Mouse (Mus musculus): ENCODE data around the gene Pabpc4. TPM values are rescaled to one million over a fixed set of nuclear protein-coding genes. Genes with fewer than 3 reads are reported as not detected.
A peak's percentile ranks its signal among the peaks of the same experiment; 100 is the strongest.
"Not testable (repeated sequence)": the region's sequence is repeated elsewhere in the genome, so short reads cannot be mapped to it uniquely, and the experiment has no call there.

Pabpc4 gene
- total and polyA plus RNA-seq, 3 experiments = 206 to 444 (median 318) TPM

- Histone ChIP-seq H3K36me3 (replicated peaks in 1 of 2; ENCODE audit: control insufficient read depth in 1 of 2, insufficient read depth in 1 of 2, low read length in 1 of 2) (peaks cover 0 to 2% of the 10 kb centered on the region in 2 experiments), H3K4me3 (replicated peaks in 1 of 3; ENCODE audit: low read depth in 2 of 3, low read length in 2 of 3, poor library complexity in 1 of 3) (no peak overlapping the region), H3K9ac (ENCODE audit: insufficient read depth, low read depth) (no peak overlapping the region), H3K4me1 (ENCODE audit: control insufficient read depth in 1 of 2, insufficient read depth in 2 of 2) (peaks cover 0 to 7% of the 10 kb centered on the region in 2 experiments; a peak in 2 of 4 replicates), H3K9me3 (replicated peaks; ENCODE audit: low read length) (peaks cover 8% of the 10 kb centered on the region), H3K27ac (ENCODE audit: insufficient read depth, low read depth) (no peak overlapping the region), H3K79me2 (replicated peaks; ENCODE audit: control insufficient read depth, extremely low read depth, insufficient read depth, poor library complexity, severe bottlenecking) (no peaks in the 10 kb centered on the region), H3K4me2 (ENCODE audit: insufficient read depth, low read depth, poor library complexity, severe bottlenecking) (no peak overlapping the region), H3K27me3 (replicated peaks) (no peaks in the 10 kb centered on the region)
- TF ChIP-seq ZC3H11A (IDR thresholded peaks at IDR 0.05; ENCODE audit: low read depth, low read length) = no peak
- TF ChIP-seq CTCF (conservative IDR thresholded peaks at IDR 0.05 in 1 of 2, IDR thresholded peaks at IDR 0.05 in 1 of 2; ENCODE audit: low read depth in 2 of 2, low read length in 2 of 2) = no peak
- TF ChIP-seq PAX5 (IDR thresholded peaks at IDR 0.05; ENCODE audit: low read length) = no peak
- no peak for TF ChIP-seq UBTF (IDR thresholded peaks at IDR 0.05; ENCODE audit: low read depth, low read length)
- no peak for TF ChIP-seq MYC (IDR thresholded peaks at IDR 0.05; ENCODE audit: low read depth, low read length)
- no peak for TF ChIP-seq JUND (conservative IDR thresholded peaks at IDR 0.05; ENCODE audit: low read depth, low read length)
- TF ChIP-seq NELFE (IDR thresholded peaks at IDR 0.05; ENCODE audit: low read depth, low read length) = no peak
- TF ChIP-seq USF1 (IDR thresholded peaks at IDR 0.05; ENCODE audit: low read depth, low read length) = no peak
- TF ChIP-seq GABPA (IDR thresholded peaks at IDR 0.05; ENCODE audit: insufficient replicate concordance, low read depth, low read length) = no peak
- no peak for TF ChIP-seq EP300 (IDR thresholded peaks at IDR 0.05; ENCODE audit: low read length)
- TF ChIP-seq ZKSCAN1 (IDR thresholded peaks at IDR 0.05; ENCODE audit: borderline replicate concordance, low read depth, low read length) = no peak
- TF ChIP-seq MXI1 (IDR thresholded peaks at IDR 0.05; ENCODE audit: low read depth, low read length) = no peak
- TF ChIP-seq E2F4 (IDR thresholded peaks at IDR 0.05; ENCODE audit: insufficient replicate concordance, low read depth, low read length) = no peak
- no peak for TF ChIP-seq ETS1 (conservative IDR thresholded peaks at IDR 0.05; ENCODE audit: low read depth, low read length)
- TF ChIP-seq POLR2A (IDR thresholded peaks at IDR 0.05; ENCODE audit: low read depth, low read length) = no peak
- DNase-seq (ENCODE audit: extremely low read depth) = no peak
- in situ Hi-C loops (cut with MboI; ENCODE audit: low pct_ligation_motif_present, low pct_unique_long_range_greater_than_20kb, low sequenced_read_pairs) = no loop called here
- dilution Hi-C loops (cut with MboI; ENCODE audit: extremely low pct_ligation_motif_present, extremely low pct_unique_long_range_greater_than_20kb, low sequenced_read_pairs) = no loop called here
Measured at GRCm38 (mm10) chr4:123331326-123331725, 69.2 kb downstream of the Pabpc4 start.

DNA sequence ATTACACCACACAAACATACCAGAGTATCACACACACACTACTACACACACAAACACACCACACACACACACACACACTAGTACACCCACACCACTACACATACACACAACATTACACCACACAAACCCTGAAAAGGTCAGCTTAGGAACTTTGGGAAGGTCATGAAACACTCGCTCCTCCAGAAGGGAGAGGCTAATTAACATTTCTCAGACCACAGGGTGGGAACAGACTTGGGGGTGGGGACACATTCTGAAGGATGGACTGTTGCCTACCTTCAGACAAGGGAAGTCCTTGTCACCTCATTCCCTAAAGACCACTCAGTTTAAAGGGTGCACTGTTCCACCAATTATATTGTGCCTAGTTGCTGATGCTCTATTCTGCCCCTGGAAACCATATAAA is 69.8 kb downstream of the Pabpc4 start:
- dilution Hi-C loops (cut with MboI; ENCODE audit: extremely low pct_ligation_motif_present, extremely low pct_unique_long_range_greater_than_20kb, low sequenced_read_pairs); H3K27ac ChIP-seq (ENCODE audit: insufficient read depth, low read depth); H3K9ac ChIP-seq (ENCODE audit: insufficient read depth, low read depth); H3K4me2 ChIP-seq (ENCODE audit: insufficient read depth, low read depth, poor library complexity, severe bottlenecking); in situ Hi-C loops (cut with MboI; ENCODE audit: low pct_ligation_motif_present, low pct_unique_long_range_greater_than_20kb, low sequenced_read_pairs); DNase-seq (ENCODE audit: extremely low read depth); H3K79me2 ChIP-seq (replicated peaks; ENCODE audit: control insufficient read depth, extremely low read depth, insufficient read depth, poor library complexity, severe bottlenecking); H3K4me3 ChIP-seq (replicated peaks in 1 of 3; ENCODE audit: low read depth in 2 of 3, low read length in 2 of 3, poor library complexity in 1 of 3); H3K4me1 ChIP-seq (ENCODE audit: control insufficient read depth in 1 of 2, insufficient read depth in 2 of 2); H3K27me3 ChIP-seq (replicated peaks); H3K36me3 ChIP-seq (replicated peaks in 1 of 2; ENCODE audit: control insufficient read depth in 1 of 2, insufficient read depth in 1 of 2, low read length in 1 of 2); H3K9me3 ChIP-seq (replicated peaks; ENCODE audit: low read length): not testable (repeated sequence)

DNA sequence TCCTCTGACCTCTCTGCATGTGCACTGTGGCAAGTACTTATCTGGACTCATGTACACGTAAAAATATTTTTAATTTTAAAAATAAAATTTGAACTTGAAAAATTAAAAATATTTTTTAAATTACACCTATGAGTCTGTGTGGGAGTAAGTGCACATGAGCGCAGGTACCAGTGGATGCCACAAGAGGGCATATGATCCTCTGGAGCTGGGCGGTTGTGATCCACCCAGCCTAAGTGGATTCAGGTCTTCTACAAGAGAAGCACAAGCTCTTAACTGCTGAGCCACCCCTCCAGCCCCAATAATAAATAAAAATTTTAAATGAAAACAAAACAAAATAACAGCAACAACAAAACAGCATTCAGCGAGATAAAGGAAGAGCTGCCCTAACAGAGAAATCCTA is 71.0 kb downstream of the Pabpc4 start:
- no peak for DNase-seq (ENCODE audit: extremely low read depth)
- peaks cover 8% of the 10 kb centered on the region for H3K9me3 ChIP-seq (replicated peaks; ENCODE audit: low read length)
- no peak overlapping the region for H3K4me2 ChIP-seq (ENCODE audit: insufficient read depth, low read depth, poor library complexity, severe bottlenecking)
- H3K4me1 ChIP-seq (ENCODE audit: control insufficient read depth in 1 of 2, insufficient read depth in 2 of 2) = peaks cover 0 to 15% of the 10 kb centered on the region in 2 experiments; a peak in 2 of 4 replicates
- H3K27ac ChIP-seq (ENCODE audit: insufficient read depth, low read depth) = no peak overlapping the region
- dilution Hi-C loops (cut with MboI; ENCODE audit: extremely low pct_ligation_motif_present, extremely low pct_unique_long_range_greater_than_20kb, low sequenced_read_pairs) (no loop called here), in situ Hi-C loops (cut with MboI; ENCODE audit: low pct_ligation_motif_present, low pct_unique_long_range_greater_than_20kb, low sequenced_read_pairs) (no loop called here)
- TF ChIP-seq CTCF (conservative IDR thresholded peaks at IDR 0.05 in 1 of 2, IDR thresholded peaks at IDR 0.05 in 1 of 2; ENCODE audit: low read depth in 2 of 2, low read length in 2 of 2) = peak in 1 of 2 experiments; percentile 12; a peak in 1 of 4 replicates
- no peak for TF ChIP-seq TBP (conservative IDR thresholded peaks at IDR 0.05; ENCODE audit: low read depth, low read length)
- TF ChIP-seq ZKSCAN1 (IDR thresholded peaks at IDR 0.05; ENCODE audit: borderline replicate concordance, low read depth, low read length) = no peak
- TF ChIP-seq EP300 (IDR thresholded peaks at IDR 0.05; ENCODE audit: low read length) = no peak
- peaks cover 0 to 2% of the 10 kb centered on the region in 2 experiments for H3K36me3 ChIP-seq (replicated peaks in 1 of 2; ENCODE audit: control insufficient read depth in 1 of 2, insufficient read depth in 1 of 2, low read length in 1 of 2)
- H3K27me3 ChIP-seq (replicated peaks) = no peaks in the 10 kb centered on the region
- no peak overlapping the region for H3K4me3 ChIP-seq (replicated peaks in 1 of 3; ENCODE audit: low read depth in 2 of 3, low read length in 2 of 3, poor library complexity in 1 of 3)
- no peaks in the 10 kb centered on the region for H3K79me2 ChIP-seq (replicated peaks; ENCODE audit: control insufficient read depth, extremely low read depth, insufficient read depth, poor library complexity, severe bottlenecking)
- H3K9ac ChIP-seq (ENCODE audit: insufficient read depth, low read depth) = no peak overlapping the region
